Mouse (Mus musculus) MEL (cell line): ENCODE data around the gene Atp6ap2. TPM values are rescaled to one million over a fixed set of nuclear protein-coding genes. Genes with fewer than 3 reads are reported as not detected.
"Not testable (repeated sequence)": the region's sequence is repeated elsewhere in the genome, so short reads cannot be mapped to it uniquely, and the experiment has no call there.

Source experiments
- DNase-seq: peaks from one replicate; pipeline ENCODE4 v3.0.0; 2011; ENCODE audit warnings: low read depth, low spot score
- H3K27ac ChIP-seq: 2 replicates; pipeline ENCODE4 v1.5.1; 2012; ENCODE audit warnings: low read depth, mild to moderate bottlenecking, control low read depth, low read length, moderate library complexity; ENCODE audit not compliant: control insufficient read depth
- H3K27me3 ChIP-seq, 2 experiments: fragments of 150-350 bp in 1 of 2; sonication (generic) in 1 of 2; 2 replicates each; pipeline ENCODE4 v1.6.1; 2012; ENCODE audit warnings: low read length in 2 of 2, mild to moderate bottlenecking in 2 of 2, improper control_type of control experiment in 1 of 2, moderate library complexity in 1 of 2; ENCODE audit not compliant: insufficient read depth in 2 of 2, control insufficient read depth in 1 of 2
- H3K36me3 ChIP-seq, 2 experiments: 2 replicates each; pipeline ENCODE4 v1.6.1; 2012 to 2014; ENCODE audit warnings: low read length in 2 of 2, improper control_type of control experiment in 1 of 2, inconsistent platforms in 1 of 2, mild to moderate bottlenecking in 1 of 2; ENCODE audit not compliant: insufficient read depth in 2 of 2, control insufficient read depth in 1 of 2
- H3K4me1 ChIP-seq, 2 experiments: fragments of 150-350 bp in 1 of 2; sonication (generic) in 1 of 2; 2 replicates each; pipeline ENCODE4 v1.6.1; 2012; ENCODE audit warnings: low read length in 2 of 2, improper control_type of control experiment in 1 of 2, mild to moderate bottlenecking in 1 of 2; ENCODE audit not compliant: insufficient read depth in 2 of 2, control insufficient read depth in 1 of 2
- H3K4me3 ChIP-seq, 2 experiments: fragments of 150-350 bp in 1 of 2; sonication (generic) in 1 of 2; 2 replicates each; pipeline ENCODE4 v1.5.1; 2012; ENCODE audit warnings: low read depth in 2 of 2, low read length in 2 of 2, mild to moderate bottlenecking in 2 of 2, moderate library complexity in 2 of 2, control low read depth in 1 of 2, improper control_type of control experiment in 1 of 2; ENCODE audit not compliant: control insufficient read depth in 1 of 2, insufficient read depth in 1 of 2
- H3K79me2 ChIP-seq: 2 replicates; pipeline ENCODE4 v1.6.1; 2012; ENCODE audit warnings: mild to moderate bottlenecking, low read length, moderate library complexity; ENCODE audit not compliant: control insufficient read depth, poor library complexity, insufficient read depth
- H3K9ac ChIP-seq: 2 replicates; pipeline ENCODE4 v1.6.1; 2012; ENCODE audit warnings: low read depth, mild to moderate bottlenecking, control low read depth, low read length, moderate library complexity; ENCODE audit not compliant: control insufficient read depth, poor library complexity, severe bottlenecking
- H3K9me3 ChIP-seq: fragments of 150-350 bp; sonication (generic); replicated peaks from 2 replicates; pipeline ENCODE4 v1.6.1; 2012; ENCODE audit warnings: mild to moderate bottlenecking, low read length, improper control_type of control experiment, moderate library complexity; ENCODE audit not compliant: insufficient read depth
- BHLHE40 ChIP-seq: IDR thresholded peaks from 2 replicates; pipeline ENCODE4 v1.6.1; 2012; ENCODE audit warnings: low read depth, mild to moderate bottlenecking, inconsistent platforms, low read length, improper control_type of control experiment, borderline replicate concordance
- ELF1 ChIP-seq: IDR thresholded peaks from 2 replicates; pipeline ENCODE4 v1.6.1; 2014; ENCODE audit warnings: low read depth, mild to moderate bottlenecking, inconsistent platforms, low read length, improper control_type of control experiment, moderate library complexity
- EP300 ChIP-seq, 2 experiments: IDR thresholded peaks; 2 replicates each; pipeline ENCODE4 v1.6.1; 2011; ENCODE audit warnings: improper control_type of control experiment in 2 of 2, low read length in 2 of 2, low read depth in 1 of 2, mild to moderate bottlenecking in 1 of 2
- ETS1 ChIP-seq: IDR thresholded peaks from 2 replicates; pipeline ENCODE4 v1.6.1; 2012; ENCODE audit warnings: low read depth, mild to moderate bottlenecking, inconsistent platforms, low read length, improper control_type of control experiment, moderate library complexity
- GABPA ChIP-seq: IDR thresholded peaks from 2 replicates; pipeline ENCODE4 v1.6.1; 2012; ENCODE audit warnings: low read depth, mild to moderate bottlenecking, inconsistent platforms, low read length, improper control_type of control experiment, moderate library complexity
- GATA1 ChIP-seq: IDR thresholded peaks from 2 replicates; pipeline ENCODE4 v1.6.1; 2011; ENCODE audit warnings: low read depth, low read length, improper control_type of control experiment
- HCFC1 ChIP-seq: IDR thresholded peaks from 2 replicates; pipeline ENCODE4 v1.6.1; 2012; ENCODE audit warnings: low read depth, mild to moderate bottlenecking, inconsistent platforms, low read length, improper control_type of control experiment, moderate library complexity
- MAFK ChIP-seq: IDR thresholded peaks from 2 replicates; pipeline ENCODE4 v1.6.1; 2011; ENCODE audit warnings: low read depth, mild to moderate bottlenecking, low read length, improper control_type of control experiment, borderline replicate concordance
- MAX ChIP-seq: IDR thresholded peaks from 2 replicates; pipeline ENCODE4 v1.6.1; 2011; ENCODE audit warnings: low read length, improper control_type of control experiment
- MYB ChIP-seq: IDR thresholded peaks from 2 replicates; pipeline ENCODE4 v1.6.1; 2011; ENCODE audit warnings: mild to moderate bottlenecking, low read depth, low read length, improper control_type of control experiment
- MYC ChIP-seq: IDR thresholded peaks from 2 replicates; pipeline ENCODE4 v1.6.1; 2011; ENCODE audit warnings: low read depth, mild to moderate bottlenecking, low read length, improper control_type of control experiment, moderate library complexity
- NELFE ChIP-seq: IDR thresholded peaks from 2 replicates; pipeline ENCODE4 v1.6.1; 2011; ENCODE audit warnings: low read depth, low read length, improper control_type of control experiment
- POLR2A ChIP-seq, 2 experiments: IDR thresholded peaks; 2 replicates each; pipeline ENCODE4 v1.6.1; 2011 to 2012; ENCODE audit warnings: low read length in 2 of 2, mild to moderate bottlenecking in 2 of 2, control low read depth in 1 of 2, improper control_type of control experiment in 1 of 2, low read depth in 1 of 2, moderate library complexity in 1 of 2; ENCODE audit not compliant: control insufficient read depth in 1 of 2, insufficient read depth in 1 of 2, poor library complexity in 1 of 2
- POLR2AphosphoS2 ChIP-seq: IDR thresholded peaks from 2 replicates; pipeline ENCODE4 v1.6.1; 2011; ENCODE audit warnings: low read length, improper control_type of control experiment
- POLR2AphosphoS5 ChIP-seq: IDR thresholded peaks from 2 replicates; pipeline ENCODE4 v1.6.1; 2012; ENCODE audit warnings: low read depth, borderline replicate concordance, mild to moderate bottlenecking, inconsistent platforms, low read length, moderate library complexity, mixed read lengths
- SIN3A ChIP-seq: IDR thresholded peaks from 2 replicates; pipeline ENCODE4 v1.6.1; 2012; ENCODE audit warnings: low read length, improper control_type of control experiment, inconsistent platforms
- TBP ChIP-seq: IDR thresholded peaks from 2 replicates; pipeline ENCODE4 v1.8.0; 2011; ENCODE audit warnings: low read depth, low read length, improper control_type of control experiment
- UBTF ChIP-seq: IDR thresholded peaks from 2 replicates; pipeline ENCODE4 v1.6.1; 2012; ENCODE audit warnings: low read depth, mild to moderate bottlenecking, inconsistent platforms, low read length, improper control_type of control experiment, moderate library complexity, borderline replicate concordance; ENCODE audit not compliant: insufficient read depth
- USF1 ChIP-seq: IDR thresholded peaks from 2 replicates; pipeline ENCODE4 v1.6.1; 2014; ENCODE audit warnings: low read depth, mild to moderate bottlenecking, inconsistent platforms, low read length, improper control_type of control experiment, moderate library complexity
- USF2 ChIP-seq, 2 experiments: IDR thresholded peaks; 2 replicates each; pipeline ENCODE4 v1.6.1; 2011 to 2012; ENCODE audit warnings: improper control_type of control experiment in 2 of 2, low read length in 2 of 2, borderline replicate concordance in 1 of 2, inconsistent platforms in 1 of 2, low read depth in 1 of 2, mild to moderate bottlenecking in 1 of 2; ENCODE audit not compliant: insufficient read depth in 1 of 2
- ZC3H11A ChIP-seq: IDR thresholded peaks from 2 replicates; pipeline ENCODE4 v1.6.1; 2012; ENCODE audit warnings: low read depth, mild to moderate bottlenecking, inconsistent platforms, low read length, improper control_type of control experiment
- polyA plus RNA-seq, 2 experiments: library from polyadenylated mRNA; stranded (reverse) in 1 of 2; unstranded in 1 of 2; fragments of >175 nt in 1 of 2; fragments of >200 nt in 1 of 2; gene quantifications; 2 replicates each; pipeline versions ENCODE4 v1.2.1 to v1.2.4; 2012; ENCODE audit warnings: low replicate concordance in 2 of 2, low read depth in 1 of 2; ENCODE audit not compliant: insufficient read length in 2 of 2, insufficient read depth in 1 of 2, missing spikeins in 1 of 2
- total RNA-seq: library from RNA; depleted of rRNA; stranded (reverse); fragments of 300-350 nt; gene quantifications from 2 replicates; pipeline ENCODE4 v1.2.3, GENCODE M21; 2012

Atp6ap2 gene
- total and polyA plus RNA-seq, 3 experiments = 47.6 to 323 (median 56.4) TPM

- TF ChIP-seq NELFE = no peak
Measured at GRCm38 (mm10) chrX:12611211-12611610, 23.6 kb downstream of the Atp6ap2 start (continued).

GRCm38 (mm10) chrX:12612360-12612759 is 24.8 kb downstream of the Atp6ap2 start:
- peaks cover 9 to 27% of the 10 kb centered on the region in 2 experiments for H3K36me3 ChIP-seq
- TF ChIP-seq ETS1 = peak; percentile 34; the same call in 1 of the 2 replicates
- H3K9me3 ChIP-seq, H3K9ac ChIP-seq, H3K79me2 ChIP-seq, H3K4me3 ChIP-seq, H3K27ac ChIP-seq, H3K27me3 ChIP-seq: not testable (repeated sequence)
- peak; percentile 48 for DNase-seq
- peaks cover 16 to 22% of the 10 kb centered on the region in 2 experiments for H3K4me1 ChIP-seq

GRCm38 (mm10) chrX:12625131-12625530 is 37.5 kb downstream of the Atp6ap2 start:
- Histone ChIP-seq H3K79me2 (no peaks in the 10 kb centered on the region), H3K9me3 (no peaks in the 10 kb centered on the region), H3K27me3 (no peaks in the 10 kb centered on the region), H3K27ac (no peak overlapping the region), H3K4me3 (no peak overlapping the region), H3K9ac (no peak overlapping the region)
- no peak for DNase-seq
- TF ChIP-seq MAX (no peak), POLR2AphosphoS2 (no peak), HCFC1 (no peak), UBTF (no peak), POLR2AphosphoS5 (no peak)
- TF ChIP-seq, all 39 proteins: peak for 0
- no peaks in the 10 kb centered on the region for H3K36me3 ChIP-seq
- H3K4me1 ChIP-seq = no peaks in the 10 kb centered on the region

GRCm38 (mm10) chrX:12644976-12645375 is 57.4 kb downstream of the Atp6ap2 start:
- H3K79me2 ChIP-seq = no peaks in the 10 kb centered on the region
- no peaks in the 10 kb centered on the region for H3K9me3 ChIP-seq
- no peaks in the 10 kb centered on the region for H3K4me1 ChIP-seq
- no peak overlapping the region for H3K4me3 ChIP-seq
- no peak overlapping the region for H3K27ac ChIP-seq
- DNase-seq = no peak
- H3K36me3 ChIP-seq = no peaks in the 10 kb centered on the region
- no peak overlapping the region for H3K9ac ChIP-seq
- TF ChIP-seq MYB (no peak), GABPA (no peak), USF1 (no peak), ZC3H11A (no peak), MAFK (no peak), GATA1 (no peak), NELFE (no peak), BHLHE40 (no peak), ELF1 (no peak), SIN3A (no peak), MAX (no peak), EP300 (IDR thresholded peaks at IDR 0.05; ENCODE audit: low read depth in 1 of 2, low read length in 2 of 2) (no peak), ETS1 (no peak), POLR2AphosphoS5 (no peak), USF2 (IDR thresholded peaks at IDR 0.05; ENCODE audit: borderline replicate concordance in 1 of 2, insufficient read depth in 1 of 2, low read depth in 1 of 2, low read length in 2 of 2) (no peak), MYC (no peak), POLR2A (IDR thresholded peaks at IDR 0.05; ENCODE audit: control insufficient read depth in 1 of 2, insufficient read depth in 1 of 2, low read depth in 1 of 2, low read length in 2 of 2, poor library complexity in 1 of 2) (no peak), TBP (no peak), POLR2AphosphoS2 (no peak)
- H3K27me3 ChIP-seq = no peaks in the 10 kb centered on the region
